Mouse (Mus musculus) forebrain, embryonic 11.5 days (tissue): ENCODE data around the gene Acot10. TPM values are rescaled to one million over a fixed set of nuclear protein-coding genes. Genes with fewer than 3 reads are reported as not detected.

Experiments
- ATAC-seq: fragments of 200-750 bp; cut with Nextera tagmentation; replicated peaks from 2 replicates; pipeline ENCODE4 v1.8.0; 2017; ENCODE audit warnings: moderate TSS enrichment; ENCODE audit not compliant: low FRiP score
- DNase-seq: peaks from one replicate; pipeline ENCODE4 v3.0.0-alpha.2; 2017; ENCODE audit warnings: low spot score
- H3K27ac ChIP-seq: fragments of 300-500 bp; sonication (generic); 2 replicates; pipeline ENCODE4 v1.5.1; 2014; ENCODE audit warnings: low read depth, low read length
- H3K27me3 ChIP-seq: fragments of 300-500 bp; sonication (generic); 2 replicates; pipeline ENCODE4 v1.6.1; 2014; ENCODE audit warnings: mild to moderate bottlenecking, low read length, mixed read lengths; ENCODE audit not compliant: control insufficient read depth, insufficient read depth
- H3K36me3 ChIP-seq: fragments of 300-500 bp; sonication (generic); 2 replicates; pipeline ENCODE4 v1.6.1; 2014; ENCODE audit warnings: mild to moderate bottlenecking, low read length, moderate library complexity, mixed read lengths; ENCODE audit not compliant: control insufficient read depth, insufficient read depth
- H3K4me1 ChIP-seq: fragments of 300-500 bp; sonication (generic); replicated peaks from 2 replicates; pipeline ENCODE4 v1.6.1; 2014; ENCODE audit warnings: low read length, mixed read lengths; ENCODE audit not compliant: control insufficient read depth, insufficient read depth
- H3K4me2 ChIP-seq: fragments of 300-500 bp; sonication (generic); 2 replicates; pipeline ENCODE4 v1.6.1; 2014; ENCODE audit warnings: low read depth, mild to moderate bottlenecking, low read length, moderate library complexity, mixed read lengths; ENCODE audit not compliant: severe bottlenecking
- H3K4me3 ChIP-seq: fragments of 300-500 bp; sonication (generic); 2 replicates; pipeline ENCODE4 v1.5.1; 2014; ENCODE audit warnings: low read depth, low read length
- H3K9ac ChIP-seq: fragments of 300-500 bp; sonication (generic); 2 replicates; pipeline ENCODE4 v1.6.1; 2014; ENCODE audit warnings: low read length
- H3K9me3 ChIP-seq: fragments of 300-500 bp; sonication (generic); 2 replicates; pipeline ENCODE4 v1.6.1; 2016; ENCODE audit warnings: low read length, mixed read lengths; ENCODE audit not compliant: control insufficient read depth
- WGBS: fragments of 180-500 bp; shearing (Covaris S2); extraction: QIAGEN DNeasy Blood & Tissue Kit; methylation state at CpG from one replicate; pipeline ENCODE4 v1.1.7; 2014; 5-methylcytosine and 5-hydroxymethylcytosine counted together
- polyA plus RNA-seq: library from polyadenylated mRNA; unstranded; fragments of >200 nt; fragmentation: Nextera tagmentation; extraction: Ambion mirVana; gene quantifications from 2 replicates; pipeline ENCODE4 v1.2.1, GENCODE M21; 2014

Gene Acot10
- polyA plus RNA-seq, 1 experiment from 2014 or later: not detected

DNA sequence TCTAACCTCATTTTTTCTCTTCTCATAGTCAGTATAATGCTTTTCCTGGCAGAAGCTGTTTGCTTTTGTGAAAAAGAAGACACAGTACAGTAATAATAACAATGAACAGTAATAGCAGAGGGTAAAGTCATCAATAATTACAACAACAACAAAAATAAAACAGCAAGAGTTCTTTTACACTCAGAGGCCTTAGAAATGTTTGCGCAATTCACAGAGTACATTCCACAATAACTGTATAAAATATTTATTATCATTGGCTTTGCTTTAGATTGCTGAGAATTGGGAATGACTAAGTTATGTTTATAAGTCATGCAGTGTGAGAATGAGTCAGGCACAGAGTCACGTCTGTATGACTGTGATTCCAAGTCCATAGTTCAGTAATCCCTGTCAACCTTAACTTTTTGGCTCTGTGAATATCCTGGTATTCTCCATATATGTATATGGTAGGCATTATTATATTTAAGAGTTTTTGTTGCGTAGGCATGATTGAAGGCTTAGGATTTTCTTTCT, 23.6 kb downstream of the Acot10 start:
- no peaks in the 10 kb centered on the region for H3K9me3 ChIP-seq
- no peak overlapping the region for H3K27ac ChIP-seq
- H3K4me2 ChIP-seq: no peak overlapping the region
- ATAC-seq (no peak), DNase-seq (no peak)
- 83% methylated on average over 3 of the region's 3 CpGs for WGBS
- H3K4me1 ChIP-seq: no peaks in the 10 kb centered on the region
- H3K9ac ChIP-seq: no peak overlapping the region
- H3K27me3 ChIP-seq: no peaks in the 10 kb centered on the region
- H3K36me3 ChIP-seq: no peaks in the 10 kb centered on the region
- no peak overlapping the region for H3K4me3 ChIP-seq

DNA sequence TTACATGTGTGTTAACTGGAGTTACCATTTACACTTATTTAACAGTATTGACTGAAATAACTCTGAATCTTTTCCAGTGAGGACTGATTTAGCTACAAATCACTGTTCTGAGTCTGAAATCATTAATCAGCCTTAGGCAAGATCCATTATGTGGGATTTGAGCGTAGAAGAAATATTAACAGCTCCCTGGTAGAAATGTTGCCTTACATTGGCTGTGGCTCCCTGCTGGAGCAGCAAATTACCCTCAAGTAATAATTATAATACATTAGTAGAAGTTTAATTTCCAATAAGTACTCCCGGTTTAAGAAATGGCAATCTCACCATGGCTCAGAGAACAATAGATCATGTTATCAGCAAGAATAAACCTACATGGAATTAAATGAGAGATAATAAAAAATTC, 27.4 kb downstream of the Acot10 start:
- ATAC-seq (no peak), DNase-seq (no peak)
- no peaks in the 10 kb centered on the region for H3K36me3 ChIP-seq
- H3K27ac ChIP-seq: no peak overlapping the region
- H3K4me3 ChIP-seq: no peak overlapping the region
- H3K9me3 ChIP-seq: no peaks in the 10 kb centered on the region
- H3K4me1 ChIP-seq: no peaks in the 10 kb centered on the region
- H3K4me2 ChIP-seq: no peak overlapping the region
- 86% methylated on average over 2 of the region's 2 CpGs for WGBS
- H3K27me3 ChIP-seq: no peaks in the 10 kb centered on the region
- no peak overlapping the region for H3K9ac ChIP-seq

GRCm38 (mm10) chr15:20634593-20634992, 32.0 kb downstream of the Acot10 start:
- no peak overlapping the region for H3K4me3 ChIP-seq
- ATAC-seq: no peak
- 83% methylated on average over 2 of the region's 2 CpGs for WGBS

More at GRCm38 (mm10) chr15:20634593-20634992, 32.0 kb downstream of the Acot10 start:
- no peaks in the 10 kb centered on the region for H3K36me3 ChIP-seq
- H3K27ac ChIP-seq: no peak overlapping the region
- H3K27me3 ChIP-seq: no peaks in the 10 kb centered on the region
- no peaks in the 10 kb centered on the region for H3K4me1 ChIP-seq
- no peak for DNase-seq
- no peak overlapping the region for H3K9ac ChIP-seq
- H3K4me2 ChIP-seq: no peak overlapping the region
- H3K9me3 ChIP-seq: no peaks in the 10 kb centered on the region

Other genes starting within 250 kb of the Acot10 start
- gene Cdh12, start 217.5 kb downstream of the Acot10 start, polyA plus RNA-seq: 0.17 and 0.60 TPM in 2 replicates